Mouse (Mus musculus) embryo, embryonic 10 days (tissue): ENCODE results near the gene Cyth1.
A peak's percentile ranks its signal among the peaks of the same experiment; 100 is the strongest.

Source experiments
- DNase-seq: peaks from one replicate; pipeline ENCODE4 v3.0.0-alpha.2; 2015; ENCODE audit warnings: low spot score

Gene Cyth1

DNA sequence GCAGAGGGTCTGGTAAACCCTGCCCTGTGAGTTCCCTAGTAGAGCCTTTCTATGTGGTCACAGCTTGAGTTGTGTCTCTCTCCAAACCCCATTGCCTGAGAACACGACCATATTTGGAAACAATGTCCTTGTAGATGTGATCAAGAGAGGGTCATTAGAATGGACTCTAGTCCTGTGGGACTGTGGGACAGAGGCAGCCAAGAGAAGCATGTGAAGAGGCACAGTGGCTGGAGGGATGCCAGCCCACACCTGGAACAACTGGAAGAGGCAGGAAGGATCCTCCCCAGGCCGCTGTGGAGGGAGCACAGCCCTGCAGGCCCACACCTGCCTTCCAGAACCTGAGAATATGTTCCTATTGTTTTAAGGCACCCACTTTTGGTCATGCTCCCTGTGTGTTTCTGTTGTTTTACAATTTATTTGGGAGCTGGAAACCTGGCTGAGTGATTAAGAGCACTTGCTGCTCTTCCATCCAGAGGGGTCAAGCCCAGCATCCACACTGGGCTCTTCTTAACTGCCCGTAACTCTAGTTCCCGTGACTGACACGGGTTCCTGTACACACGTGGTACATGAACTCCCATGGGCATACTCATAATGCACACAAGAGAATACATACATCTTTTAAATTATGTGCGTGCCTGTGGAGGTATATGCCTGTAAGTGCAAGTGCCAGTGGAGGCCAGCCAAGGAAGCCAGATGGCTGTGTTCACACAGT, 5.2 kb upstream of the Cyth1 start:
- no peak for DNase-seq

DNA sequence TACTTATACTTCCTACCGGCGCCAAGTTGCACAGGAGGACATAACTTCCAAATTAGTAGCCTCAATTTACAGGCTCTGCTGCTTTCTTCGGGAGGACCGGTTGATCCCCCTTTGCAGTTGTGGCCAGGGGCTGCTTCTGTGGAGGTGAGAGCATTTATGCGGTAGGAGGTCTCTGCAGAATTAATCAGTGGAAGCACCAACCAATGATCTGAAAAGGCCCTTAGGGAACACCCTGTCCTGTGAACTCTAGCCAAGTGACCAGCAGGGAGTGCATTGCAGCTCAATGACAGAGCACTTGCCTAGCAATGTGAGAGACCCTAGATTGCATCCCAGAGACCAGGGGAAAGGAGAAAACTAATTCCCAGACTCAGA, 606 bp upstream of the Cyth1 start:
- DNase-seq = peak; percentile 53

DNA sequence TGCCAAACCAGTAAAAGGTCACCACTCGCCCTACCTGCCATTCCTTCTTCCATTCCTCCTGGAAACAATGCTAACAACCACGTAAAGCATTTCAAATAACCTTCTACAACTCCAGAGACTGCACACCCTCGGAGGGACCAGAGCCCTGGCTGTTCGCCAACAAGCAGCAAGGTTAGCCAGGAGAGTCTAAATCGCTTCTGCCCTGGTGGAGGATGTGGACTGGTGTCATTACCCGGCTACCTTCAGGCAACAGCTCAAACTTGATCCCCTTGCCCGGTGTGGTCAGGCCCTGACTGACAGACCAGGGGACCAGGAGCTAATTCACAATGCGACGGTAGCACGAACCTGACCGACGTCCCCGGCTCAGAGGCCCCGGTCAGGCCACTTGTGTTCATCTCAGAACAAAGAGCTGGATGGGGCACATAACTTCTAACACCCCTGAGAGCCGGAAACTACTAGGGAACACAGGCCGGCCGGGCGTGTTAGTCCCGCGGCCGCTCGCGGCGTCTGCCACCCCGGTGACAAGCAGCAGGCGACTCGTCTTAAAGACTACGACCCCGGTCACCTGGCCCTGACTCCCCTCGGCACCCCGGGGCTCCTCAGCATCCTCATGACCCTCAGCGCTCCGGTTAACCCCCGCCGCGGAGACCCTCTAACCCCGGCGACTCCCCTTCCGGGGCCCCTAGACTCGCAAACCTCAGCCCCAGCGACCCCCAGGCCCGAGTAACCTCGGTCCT, 865 bp downstream of the Cyth1 start:
- peak; percentile 43 for DNase-seq

DNA sequence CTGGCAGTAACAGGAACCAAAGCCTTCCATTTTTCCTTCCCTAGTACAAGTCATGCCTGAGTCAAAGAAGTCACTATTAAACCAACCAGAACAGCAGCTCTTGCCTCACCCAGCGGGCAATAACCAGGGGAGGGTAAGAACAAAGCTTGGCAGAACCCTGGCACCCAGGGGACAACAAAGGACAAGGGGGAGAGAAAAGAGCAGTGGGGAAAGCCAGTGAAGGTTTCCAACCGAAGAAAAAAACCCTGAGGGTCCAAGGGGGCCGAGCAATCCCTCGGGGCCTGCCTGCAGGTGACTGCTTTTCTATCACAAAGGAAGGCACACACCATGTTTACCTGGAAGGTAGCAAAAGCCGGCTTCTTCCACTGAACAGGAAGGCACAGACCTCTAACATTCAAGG, 1.7 kb downstream of the Cyth1 start:
- DNase-seq = no peak

DNA sequence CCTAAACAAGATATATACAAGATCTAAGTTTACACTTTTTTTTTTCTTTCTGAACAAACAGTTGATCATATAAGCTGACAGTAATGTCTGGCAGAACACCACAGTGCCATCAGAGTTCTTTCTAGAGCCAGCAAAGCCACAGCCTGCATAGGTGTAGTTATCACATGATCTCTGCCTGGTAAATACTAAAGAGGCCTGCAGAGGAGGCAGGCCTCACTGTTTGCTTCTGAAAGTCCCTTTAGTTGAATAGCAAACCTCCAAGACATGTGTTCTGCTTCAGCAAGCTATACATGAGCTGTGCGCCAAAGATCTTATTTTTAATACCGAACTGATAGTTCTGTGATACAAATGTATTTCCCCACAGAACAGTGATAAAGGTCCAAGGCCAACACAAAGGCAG, 3.3 kb downstream of the Cyth1 start:
- DNase-seq = no peak

DNA sequence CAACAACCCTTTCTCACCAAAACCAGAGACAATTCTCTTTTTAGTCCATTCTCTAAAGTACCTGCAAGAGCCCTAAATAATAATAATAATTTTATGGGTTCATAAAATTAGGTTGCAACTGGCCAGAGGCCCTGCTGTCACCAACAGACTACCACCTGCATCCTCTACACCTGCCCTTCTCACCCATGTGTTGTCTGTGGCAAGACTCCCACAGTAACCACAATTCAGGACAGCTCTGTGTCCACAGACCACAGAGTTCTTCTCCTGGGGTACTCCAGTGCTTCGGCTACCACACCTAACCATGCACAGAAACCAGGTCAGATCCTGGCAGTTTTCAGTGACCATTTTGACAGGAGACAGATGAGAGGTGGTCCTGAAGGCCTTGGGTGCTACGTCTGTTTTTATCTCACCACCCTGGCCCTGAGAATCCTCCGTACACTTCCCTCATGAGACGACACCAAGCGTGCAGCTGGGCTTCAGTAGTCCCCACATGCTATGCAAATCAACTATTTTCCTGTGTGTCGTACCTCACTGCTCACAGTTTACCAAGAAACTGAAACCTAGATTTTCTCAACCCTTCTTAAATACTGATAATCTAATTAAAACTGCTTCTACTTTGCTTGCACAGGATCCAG, 4.6 kb downstream of the Cyth1 start:
- no peak for DNase-seq

DNA sequence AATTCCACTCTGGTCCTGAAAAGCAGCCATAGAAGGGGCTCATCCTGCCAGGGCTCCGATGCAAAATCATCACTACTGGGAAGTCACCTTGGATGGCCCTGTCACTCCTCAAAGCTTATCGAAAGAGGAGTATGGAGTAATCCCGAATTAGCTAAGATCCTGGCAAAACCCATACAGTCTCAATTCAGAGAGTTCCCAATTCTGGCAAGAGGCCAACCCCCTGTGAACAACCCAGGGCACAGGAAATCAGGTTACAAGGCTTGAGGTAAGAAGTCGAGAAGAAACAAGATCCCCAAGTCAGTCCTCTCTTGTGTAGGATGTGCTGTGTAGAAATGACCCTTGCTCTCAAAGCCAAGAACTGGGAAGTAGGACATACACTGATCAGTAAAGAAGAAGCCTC, 5.9 kb downstream of the Cyth1 start:
- DNase-seq = no peak

DNA sequence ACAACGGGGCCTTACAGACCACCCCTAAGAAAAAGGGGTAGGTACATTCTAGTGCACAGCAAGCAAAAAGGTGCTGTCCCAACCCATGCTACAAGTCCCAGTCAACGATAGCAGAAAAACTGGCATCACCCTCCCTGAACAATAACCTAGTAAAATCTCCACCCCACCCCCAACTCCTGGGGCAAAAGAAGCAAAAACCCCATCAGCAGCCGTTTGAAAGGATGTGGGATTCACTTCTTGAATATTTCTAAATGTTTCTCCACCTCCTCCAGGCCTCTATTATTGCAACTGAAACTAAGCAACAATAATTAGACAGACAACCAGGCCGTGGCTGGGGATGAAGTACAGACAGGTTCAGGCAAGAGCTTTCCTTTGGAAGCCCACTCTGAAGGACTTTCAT, 8.0 kb downstream of the Cyth1 start:
- DNase-seq = no peak

DNA sequence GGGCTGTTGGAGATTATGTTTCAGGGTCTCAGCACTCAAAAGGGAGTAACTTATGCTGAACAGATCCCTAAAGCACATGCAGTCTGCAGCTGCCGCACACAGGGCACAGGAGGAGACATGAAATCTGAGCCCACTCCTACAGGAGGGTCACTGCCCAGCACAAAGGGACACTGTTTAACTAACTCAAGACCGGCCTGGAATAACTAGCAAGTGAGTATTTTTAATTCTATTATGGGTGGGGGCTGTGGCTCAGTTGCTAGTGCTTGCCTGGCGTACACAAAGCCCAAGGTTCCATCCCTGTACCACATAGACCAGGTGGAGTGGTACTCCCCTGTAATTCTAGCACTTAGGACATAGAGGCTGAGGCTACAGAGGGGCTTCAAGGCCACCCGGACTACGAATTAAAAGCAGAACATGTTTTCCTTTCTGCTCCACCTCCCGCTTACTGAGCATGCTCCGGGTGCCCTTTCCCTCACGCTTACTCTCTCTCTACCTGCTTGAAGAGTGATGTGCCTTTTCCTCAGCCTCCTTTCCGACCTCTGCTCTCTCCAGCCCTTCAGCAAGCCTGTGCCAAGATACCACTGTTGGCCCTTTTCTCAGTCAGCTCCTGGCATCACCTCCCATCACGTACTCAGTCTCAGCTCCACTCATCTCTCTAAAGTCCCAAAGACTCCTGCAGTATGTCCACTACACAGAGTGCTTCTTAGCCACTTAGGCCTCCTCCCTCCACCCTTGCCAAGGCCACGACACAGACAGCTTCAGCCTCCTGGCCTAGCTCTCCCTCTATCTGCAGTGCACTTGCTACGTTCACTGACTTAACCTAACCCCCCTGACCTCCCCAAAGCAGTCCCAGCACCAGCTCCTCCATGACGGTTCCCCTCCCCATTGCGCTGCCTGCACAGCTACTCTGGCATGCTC, 8.9 kb downstream of the Cyth1 start:
- DNase-seq = peak; percentile 81

DNA sequence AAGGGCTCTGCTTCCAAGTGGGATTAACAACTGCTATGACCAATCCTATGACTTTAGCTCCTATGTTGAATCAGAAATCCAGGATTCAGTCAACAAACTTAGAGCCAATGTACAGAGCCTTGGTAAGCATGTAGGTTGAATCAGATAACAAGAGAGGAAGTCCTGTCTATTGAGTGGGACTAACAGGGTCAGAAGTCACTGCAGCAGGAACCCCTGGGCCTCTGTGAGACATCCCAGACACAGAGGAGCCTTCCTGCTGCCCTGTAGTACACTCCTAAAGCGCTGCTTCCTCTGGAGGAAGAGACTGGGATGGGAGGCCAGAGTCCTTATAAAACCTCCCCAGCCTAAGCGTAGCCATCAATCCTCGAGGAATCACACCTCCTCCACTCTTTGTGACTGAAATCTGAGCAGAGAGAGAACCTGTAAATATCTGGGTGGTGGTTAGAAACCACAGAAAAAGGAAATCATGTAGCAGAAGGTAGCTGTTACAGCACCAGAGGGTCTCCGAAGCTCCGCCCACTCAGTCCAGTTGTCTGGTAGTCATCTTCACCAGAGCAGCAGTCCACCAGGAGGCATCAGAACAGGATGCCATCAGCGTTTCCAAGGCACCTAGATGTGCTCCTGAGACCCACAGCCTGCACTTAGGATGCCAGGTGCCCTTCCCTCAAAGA, 11.7 kb downstream of the Cyth1 start:
- DNase-seq = peak; percentile 47

DNA sequence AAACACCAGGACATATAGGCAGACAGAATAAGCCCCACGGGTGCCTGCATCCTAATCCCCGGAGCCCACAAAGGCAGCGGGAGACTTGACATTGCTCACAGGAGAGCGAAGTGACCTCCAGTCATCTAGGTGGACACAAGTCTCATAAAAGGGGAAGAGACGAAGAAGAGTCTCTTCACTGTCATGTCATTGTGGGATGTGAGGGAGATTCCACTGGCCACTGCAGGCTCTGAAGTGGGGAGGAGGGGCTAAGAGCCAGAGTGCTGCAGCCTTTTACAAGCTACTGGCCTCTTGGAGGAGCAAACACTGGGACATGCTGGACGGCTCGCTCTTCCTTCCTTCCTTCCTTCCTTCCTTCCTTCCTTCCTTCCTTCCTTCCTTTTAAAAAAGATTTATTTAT, 13.5 kb downstream of the Cyth1 start:
- DNase-seq = no peak

DNA sequence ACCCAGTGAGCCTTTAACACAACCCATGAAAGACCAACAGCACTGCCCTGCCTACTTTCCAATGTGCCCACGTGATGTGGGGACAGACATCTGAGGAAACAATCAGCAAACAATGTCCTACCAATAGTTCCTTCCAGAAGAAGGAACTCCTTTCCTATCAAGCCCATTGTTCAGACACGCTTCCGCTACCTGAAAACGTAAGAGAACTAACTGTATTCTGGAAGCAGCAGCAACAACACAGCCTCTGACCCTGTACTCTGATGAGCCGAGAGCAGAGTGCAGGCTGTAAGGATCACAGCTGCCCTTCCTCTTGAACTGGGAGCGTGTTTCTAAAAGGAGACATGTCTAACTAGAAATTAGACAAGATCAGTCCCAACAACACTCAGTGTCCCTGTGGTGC, 13.9 kb downstream of the Cyth1 start:
- peak; percentile 25 for DNase-seq

DNA sequence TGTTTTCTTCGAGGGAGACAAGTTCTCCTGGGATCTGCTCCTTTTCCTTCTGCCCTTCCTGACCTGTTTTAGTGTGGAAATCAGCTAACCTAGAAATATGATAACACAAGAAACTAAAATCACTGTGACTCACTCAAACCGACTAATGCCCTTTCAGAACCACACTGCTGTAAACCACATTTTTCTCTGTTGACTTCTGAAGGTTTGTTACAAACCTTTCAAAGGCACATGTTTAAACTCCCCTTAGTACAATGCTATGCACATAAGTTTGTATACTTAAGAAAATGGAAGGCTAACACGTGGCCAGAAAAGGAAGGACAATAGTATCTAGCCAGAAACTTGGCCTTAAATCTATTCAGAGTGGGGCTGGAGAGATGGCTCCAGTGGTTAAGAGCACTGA, 14.5 kb downstream of the Cyth1 start:
- DNase-seq = no peak

DNA sequence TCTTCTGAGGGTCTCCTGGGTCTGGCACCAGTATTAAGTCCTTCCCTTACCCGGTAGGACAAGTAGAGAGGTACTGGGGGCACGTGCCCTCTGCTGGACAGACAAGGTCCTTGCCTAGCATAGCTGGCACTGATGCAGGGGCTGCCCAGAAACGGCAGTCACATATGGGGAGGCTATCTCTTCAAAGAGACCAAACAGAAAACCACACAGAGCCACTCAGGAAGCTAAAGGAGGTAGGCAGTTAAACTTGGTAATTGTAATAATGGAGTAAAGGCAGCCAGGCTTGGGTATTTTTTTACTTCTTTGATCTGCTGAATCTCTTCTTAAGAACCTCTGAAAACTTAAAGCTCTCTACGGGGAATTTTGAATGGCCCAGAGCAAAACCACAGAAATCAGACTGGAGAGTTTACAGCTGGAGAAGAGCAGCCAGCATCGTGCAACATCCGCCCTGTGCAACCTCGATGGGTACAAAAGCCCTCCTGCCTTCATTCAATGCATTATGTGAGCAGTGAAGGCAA, 16.0 kb downstream of the Cyth1 start:
- peak; percentile 50 for DNase-seq

DNA sequence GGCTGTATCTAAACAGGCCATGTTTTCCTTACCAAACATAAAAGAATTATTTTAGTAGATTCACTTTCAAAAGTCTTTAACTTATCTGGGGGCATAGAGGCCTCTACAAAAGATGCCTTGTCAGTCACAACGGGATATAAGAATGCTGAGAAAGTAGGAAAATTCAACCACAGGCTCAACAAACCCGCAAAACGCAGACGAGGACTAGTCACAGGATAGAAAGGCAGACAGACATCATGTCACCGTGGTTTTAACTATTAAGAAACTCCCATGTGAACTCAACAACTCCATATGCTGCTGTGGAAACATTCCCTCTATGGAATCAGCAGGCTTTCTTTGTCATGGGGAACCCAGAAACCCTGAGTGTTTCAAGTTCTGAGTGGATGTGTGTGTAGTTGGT, 18.5 kb downstream of the Cyth1 start:
- DNase-seq = no peak

DNA sequence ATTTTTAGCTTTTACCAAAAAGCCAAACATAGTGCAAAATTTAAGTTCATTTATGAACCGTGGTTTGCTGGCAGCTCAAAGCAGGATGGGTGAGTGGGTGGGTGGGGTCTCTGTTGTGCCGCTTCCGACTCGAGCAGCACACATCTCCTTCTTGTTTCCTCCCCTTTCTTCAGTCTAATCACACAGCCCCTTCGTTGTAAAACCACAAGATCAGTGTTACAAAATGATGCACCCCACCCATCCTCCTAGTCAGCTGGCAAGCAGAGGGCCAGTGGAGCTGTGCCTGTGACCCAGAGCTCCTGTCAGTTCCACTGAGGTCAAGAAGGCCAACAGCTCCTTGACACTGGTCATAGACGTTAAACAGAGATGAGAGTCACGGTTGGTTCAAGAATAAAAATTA, 20.7 kb downstream of the Cyth1 start:
- DNase-seq = no peak

DNA sequence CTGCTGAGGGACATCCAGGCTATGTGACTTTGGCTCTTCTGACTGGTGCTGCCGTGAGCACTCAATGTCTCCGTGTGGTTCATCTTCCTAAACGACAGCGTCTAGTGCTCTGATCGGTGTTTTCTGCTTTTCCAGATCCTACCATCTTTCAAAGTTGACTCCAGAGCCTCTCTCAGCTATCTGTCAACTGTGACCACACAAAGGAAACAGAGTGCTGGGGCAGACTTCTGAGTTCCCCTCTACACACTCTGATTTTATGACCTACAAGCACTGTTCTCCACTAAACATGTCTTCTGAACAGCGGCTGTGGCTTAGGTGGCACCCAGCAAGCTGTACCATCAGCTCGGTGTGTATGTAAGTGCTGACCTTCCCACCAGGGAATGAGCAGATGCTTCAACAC, 21.5 kb downstream of the Cyth1 start:
- no peak for DNase-seq

DNA sequence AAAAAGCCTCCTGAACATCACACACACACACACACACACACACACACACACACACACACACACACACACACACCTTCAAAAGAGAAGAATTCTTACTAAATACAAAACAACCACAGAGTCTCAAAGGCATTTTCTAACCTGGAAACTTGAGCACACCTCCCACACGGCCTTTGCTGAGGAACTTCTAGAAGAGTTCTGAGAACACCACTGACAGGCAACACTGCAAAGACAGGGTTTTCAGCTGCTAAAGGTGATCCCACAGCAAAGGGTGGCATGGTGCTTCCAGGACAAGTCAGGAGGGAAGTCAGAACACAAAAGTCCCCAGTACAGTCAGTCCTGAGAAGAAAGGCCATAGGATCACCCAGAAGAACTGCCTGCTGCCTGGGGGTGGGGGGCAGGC, 22.5 kb downstream of the Cyth1 start:
- no peak for DNase-seq

DNA sequence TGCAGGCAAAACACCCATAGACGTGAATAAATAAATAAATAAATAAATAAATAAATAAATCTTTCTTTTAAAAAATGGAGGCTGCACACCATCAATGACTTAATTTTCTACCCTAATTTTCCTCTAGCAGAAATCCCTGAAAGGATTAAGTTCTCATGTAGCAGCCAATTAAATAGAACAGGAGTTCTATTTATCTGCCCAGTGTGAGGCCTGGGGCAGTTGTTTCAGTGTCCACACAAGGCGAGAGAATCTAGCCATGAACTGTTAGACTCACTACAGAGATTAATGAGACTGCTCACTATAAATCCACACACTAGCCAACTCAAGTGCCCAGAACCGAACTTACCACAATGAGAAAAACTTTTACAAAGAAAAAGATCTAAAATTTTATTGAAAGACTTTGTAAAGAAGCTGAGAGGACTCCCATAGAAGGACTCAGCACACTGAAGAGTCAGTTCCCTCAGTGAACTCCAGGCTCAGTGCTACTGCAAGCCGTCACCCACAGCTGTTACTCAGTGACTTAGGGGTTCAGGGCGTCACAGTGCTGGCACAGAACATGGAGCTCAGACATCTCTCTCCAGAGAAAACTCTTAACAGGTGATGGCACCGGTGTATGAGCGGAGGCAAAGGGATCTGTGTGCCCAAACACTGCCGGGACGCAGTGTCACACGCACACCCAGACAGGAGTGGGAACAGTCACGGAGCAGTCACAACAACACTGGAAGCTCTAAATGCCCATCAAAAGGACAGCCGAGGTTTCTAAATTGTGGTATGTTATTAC, 23.1 kb downstream of the Cyth1 start:
- DNase-seq = no peak

DNA sequence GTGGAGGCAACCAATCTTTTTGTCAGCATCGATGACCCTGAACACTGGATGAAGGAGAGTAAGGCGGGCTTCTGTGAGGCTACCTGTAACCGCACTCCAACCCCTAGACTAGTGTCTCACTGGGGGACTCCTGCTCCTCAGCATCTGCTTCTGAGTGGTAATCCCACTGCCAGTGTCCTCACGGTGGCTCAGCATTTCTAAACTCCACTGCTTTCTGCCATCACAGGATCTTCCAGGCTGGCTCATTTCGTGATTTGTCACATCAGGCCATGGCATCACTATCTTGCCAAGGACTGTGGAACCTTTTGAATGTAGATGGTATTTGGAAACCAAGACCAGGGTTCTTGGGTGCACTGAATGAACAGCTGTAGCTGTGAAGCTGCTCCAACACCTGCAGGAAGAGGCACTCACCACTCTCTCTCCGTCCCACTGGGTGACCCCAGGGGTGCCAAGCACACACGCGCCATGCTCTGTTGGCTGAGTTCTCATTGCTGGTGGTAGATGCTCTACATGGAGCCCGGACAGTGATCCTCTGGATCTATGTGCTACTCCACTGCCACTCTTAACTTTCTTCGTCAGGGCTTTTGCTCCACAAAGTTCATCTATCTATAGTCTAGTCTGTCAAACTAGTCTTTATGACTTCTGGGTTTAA, 24.9 kb downstream of the Cyth1 start:
- no peak for DNase-seq
